In the genomic region with DNA sequence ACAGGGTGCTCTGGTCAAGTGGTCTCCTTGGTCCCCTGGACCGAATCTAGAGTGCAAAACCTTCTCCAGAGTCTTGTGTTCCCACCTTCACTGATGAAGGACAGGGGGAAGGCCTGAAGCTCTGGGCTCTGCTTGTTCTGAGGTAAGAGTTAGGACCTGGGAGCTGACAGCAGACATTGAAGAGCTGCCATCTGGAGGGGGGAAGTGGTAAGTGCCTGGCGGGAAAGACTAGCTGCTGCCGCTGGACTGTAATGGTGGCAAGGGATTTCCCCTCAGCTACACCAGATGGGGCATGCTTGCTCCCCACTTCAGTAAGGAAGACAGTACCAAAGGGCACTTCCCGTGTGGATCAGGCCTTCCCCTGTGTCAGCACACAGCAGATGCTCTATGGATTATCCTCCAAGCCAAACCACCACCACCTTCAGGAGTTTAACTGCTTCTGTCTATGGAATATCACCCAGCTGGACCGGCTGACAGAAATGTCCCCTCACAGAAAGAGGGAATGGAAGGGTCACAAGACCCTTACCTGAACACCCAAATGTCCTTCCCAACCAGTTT, we compare ENCODE assay signal across 8 mouse cellular contexts. TPM values are rescaled to one million over a fixed set of nuclear protein-coding genes. Genes with fewer than 3 reads are reported as not detected.
DNase-seq lines count a peak whose midpoint lies in the region; ATAC-seq and TF ChIP-seq lines count a peak whose summit lies in the region.

No protein-coding gene starts in this region.

- TF ChIP-seq POLR2A in embryonic fibroblast, embryonic 13.5 days (IDR thresholded peaks at IDR 0.05; ENCODE audit: low read depth, low read length), result no peak
- no peak for TF ChIP-seq POLR2A in limb, embryonic 14.5 days (IDR thresholded peaks at IDR 0.05; ENCODE audit: borderline replicate concordance, extremely low read depth, insufficient read depth, insufficient read length)

- 0 out of 2 replicates have a peak, but pooled peaks have one; percentile 35 for ATAC-seq in heart, embryonic 11.5 days (replicated peaks; ENCODE audit: insufficient number of reproducible peaks, low FRiP score, low TSS enrichment)
- peak; percentile 67; the same call in 1 of the 2 replicates for ATAC-seq in kidney, embryonic 14.5 days (ENCODE audit: low FRiP score, low TSS enrichment)
- ATAC-seq in limb, embryonic 14.5 days (ENCODE audit: low FRiP score, low read depth), result peak; percentile 80
- ATAC-seq in midbrain, embryonic 15.5 days (replicated peaks), result peak; percentile 68

- H3K9ac ChIP-seq in heart, embryonic 11.5 days (ENCODE audit: low read depth, low read length), result no peak overlapping the region
- no peak overlapping the region for H3K9ac ChIP-seq in kidney, embryonic 14.5 days (ENCODE audit: low read depth, low read length)
- no peak overlapping the region for H3K9ac ChIP-seq in limb, embryonic 14.5 days (ENCODE audit: low read depth, low read length, severe bottlenecking)
- H3K9ac ChIP-seq in midbrain, embryonic 15.5 days, result no peak overlapping the region

- no peak overlapping the region for H3K4me3 ChIP-seq in embryonic fibroblast, embryonic 13.5 days (ENCODE audit: insufficient read depth, low read length)
- H3K4me3 ChIP-seq in heart, embryonic 11.5 days (ENCODE audit: low read depth, low read length), result no peak overlapping the region
- no peak overlapping the region for H3K4me3 ChIP-seq in kidney, embryonic 14.5 days (ENCODE audit: low read length)
- H3K4me3 ChIP-seq in limb, embryonic 14.5 days (replicated peaks; ENCODE audit: low read length), result no peak overlapping the region
- H3K4me3 ChIP-seq in midbrain, embryonic 15.5 days, result no peak overlapping the region

- no peak overlapping the region for H3K27ac ChIP-seq in embryonic fibroblast, embryonic 13.5 days (ENCODE audit: insufficient read depth, low read length)
- H3K27ac ChIP-seq in heart, embryonic 11.5 days (ENCODE audit: low read depth, low read length), result no peak overlapping the region
- no peak overlapping the region for H3K27ac ChIP-seq in kidney, embryonic 14.5 days (ENCODE audit: low read depth, low read length)
- no peak overlapping the region for H3K27ac ChIP-seq in limb, embryonic 14.5 days (replicated peaks; ENCODE audit: low read depth, low read length)
- no peak overlapping the region for H3K27ac ChIP-seq in midbrain, embryonic 15.5 days

- H3K27me3 ChIP-seq in heart, embryonic 11.5 days (ENCODE audit: control insufficient read depth, insufficient read depth, low read length), result no peaks in the 10 kb centered on the region
- no peaks in the 10 kb centered on the region for H3K27me3 ChIP-seq in kidney, embryonic 14.5 days (ENCODE audit: control insufficient read depth, insufficient read depth, low read length)
- no peaks in the 10 kb centered on the region for H3K27me3 ChIP-seq in limb, embryonic 14.5 days (ENCODE audit: control insufficient read depth, insufficient read depth, low read length)
- H3K27me3 ChIP-seq in midbrain, embryonic 15.5 days (replicated peaks), result peaks cover 3% of the 10 kb centered on the region; the same call in 1 of the 2 replicates

- 37% methylated on average over 5 of the region's 5 CpGs for WGBS in heart, embryonic 11.5 days (ENCODE audit: insufficient replicate concordance)
- 43% methylated on average over 5 of the region's 5 CpGs for WGBS in kidney, embryonic 14.5 days
- 42% methylated on average over 5 of the region's 5 CpGs for WGBS in limb, embryonic 14.5 days
- 29% methylated on average over 5 of the region's 5 CpGs for WGBS in midbrain, embryonic 15.5 days

- no peaks in the 10 kb centered on the region for H3K36me3 ChIP-seq in heart, embryonic 11.5 days (ENCODE audit: control insufficient read depth, insufficient read depth, low read length)
- no peaks in the 10 kb centered on the region for H3K36me3 ChIP-seq in kidney, embryonic 14.5 days (ENCODE audit: control insufficient read depth, insufficient read depth, low read length)
- H3K36me3 ChIP-seq in limb, embryonic 14.5 days (ENCODE audit: control insufficient read depth, insufficient read depth, low read length), result no peaks in the 10 kb centered on the region
- no peaks in the 10 kb centered on the region for H3K36me3 ChIP-seq in midbrain, embryonic 15.5 days (replicated peaks)

- H3K9me3 ChIP-seq in heart, embryonic 11.5 days (replicated peaks; ENCODE audit: control insufficient read depth, low read length), result no peaks in the 10 kb centered on the region
- no peaks in the 10 kb centered on the region for H3K9me3 ChIP-seq in kidney, embryonic 14.5 days (ENCODE audit: control insufficient read depth, low read length)
- H3K9me3 ChIP-seq in limb, embryonic 14.5 days (ENCODE audit: control insufficient read depth, low read length), result no peaks in the 10 kb centered on the region
- no peaks in the 10 kb centered on the region for H3K9me3 ChIP-seq in midbrain, embryonic 15.5 days

- no peak overlapping the region for H3K4me2 ChIP-seq in heart, embryonic 11.5 days
- H3K4me2 ChIP-seq in kidney, embryonic 14.5 days (replicated peaks; ENCODE audit: low read depth, low read length), result no peak overlapping the region
- H3K4me2 ChIP-seq in limb, embryonic 14.5 days (replicated peaks; ENCODE audit: low read depth, low read length, severe bottlenecking), result no peak overlapping the region
- H3K4me2 ChIP-seq in midbrain, embryonic 15.5 days, result no peak overlapping the region

- DNase-seq in A20 (ENCODE audit: low read depth, low spot score), result peak; percentile 84
- DNase-seq in adrenal gland, postnatal 14 days, result peak; percentile 76
- peak; percentile 80 for DNase-seq in limb, embryonic 14.5 days (ENCODE audit: low spot score)
- DNase-seq in spleen, postnatal 36 days (ENCODE audit: low spot score in 2 of 2), result peak; percentile 41 to 43

- peak; percentile 67; the same call in 1 of the 2 replicates for TF ChIP-seq CTCF in embryonic fibroblast, embryonic 13.5 days (IDR thresholded peaks at IDR 0.05; ENCODE audit: borderline replicate concordance, insufficient read depth, low read length)

- peaks cover 6% of the 10 kb centered on the region; the same call in 1 of the 2 replicates for H3K4me1 ChIP-seq in embryonic fibroblast, embryonic 13.5 days (ENCODE audit: control insufficient read depth, insufficient read depth, low read length)
- H3K4me1 ChIP-seq in heart, embryonic 11.5 days (ENCODE audit: control insufficient read depth, insufficient read depth, low read length), result peaks cover 3% of the 10 kb centered on the region; the same call in 1 of the 2 replicates
- no peaks in the 10 kb centered on the region for H3K4me1 ChIP-seq in kidney, embryonic 14.5 days (ENCODE audit: control insufficient read depth, insufficient read depth, low read length)
- H3K4me1 ChIP-seq in limb, embryonic 14.5 days (ENCODE audit: control insufficient read depth, insufficient read depth, low read length), result 0 out of 2 replicates have a peak, but pooled peaks cover 2% of the 10 kb centered on the region
- peaks cover 9% of the 10 kb centered on the region for H3K4me1 ChIP-seq in midbrain, embryonic 15.5 days

RNA-seq across cellular contexts. Expression of a gene that starts 11.0 kb away (rescaled TPM):
- total RNA-seq in adrenal gland, postnatal 14 days (2021), result 16.9 and 281 TPM in 2 replicates
- polyA plus RNA-seq in embryonic fibroblast, embryonic 13.5 days (2011; ENCODE audit: insufficient read length, low read depth, missing spikeins), result not detected in 2 replicates
- polyA plus RNA-seq in heart, embryonic 11.5 days (2014; fragmentation: Nextera tagmentation; extraction: Ambion mirVana), result 0.23 and 3.0 TPM in 2 replicates
- polyA plus RNA-seq in kidney, embryonic 14.5 days (2014; fragmentation: Nextera tagmentation; extraction: Ambion mirVana), result not detected in 2 replicates
- 0.04 and 0.20 TPM in 2 replicates for polyA plus RNA-seq in limb, embryonic 14.5 days (2012; rRNA removed)
- polyA plus RNA-seq in limb, embryonic 14.5 days (2014; fragmentation: Nextera tagmentation; extraction: Ambion mirVana), result not detected in 2 replicates
- polyA plus RNA-seq in midbrain, embryonic 15.5 days (2015; fragmentation: Nextera tagmentation; extraction: Ambion mirVana), result 0.09 and 0.55 TPM in 2 replicates

RNA-seq across cellular contexts. Expression of a gene that starts 48.9 kb away (rescaled TPM):
- total RNA-seq in adrenal gland, postnatal 14 days (2021), result 22.5 and 24.2 TPM in 2 replicates
- 13.9 and 14.8 TPM in 2 replicates for polyA plus RNA-seq in embryonic fibroblast, embryonic 13.5 days (2011; ENCODE audit: insufficient read length, low read depth, missing spikeins)
- 29.2 and 39.5 TPM in 2 replicates for polyA plus RNA-seq in heart, embryonic 11.5 days (2014; fragmentation: Nextera tagmentation; extraction: Ambion mirVana)
- 46.4 and 53.0 TPM in 2 replicates for polyA plus RNA-seq in kidney, embryonic 14.5 days (2014; fragmentation: Nextera tagmentation; extraction: Ambion mirVana)
- 28.6 and 28.9 TPM in 2 replicates for polyA plus RNA-seq in limb, embryonic 14.5 days (2012; rRNA removed)
- 36.4 and 38.8 TPM in 2 replicates for polyA plus RNA-seq in limb, embryonic 14.5 days (2014; fragmentation: Nextera tagmentation; extraction: Ambion mirVana)
- 38.8 and 50.8 TPM in 2 replicates for polyA plus RNA-seq in midbrain, embryonic 15.5 days (2015; fragmentation: Nextera tagmentation; extraction: Ambion mirVana)
